Mouse (Mus musculus) monocyte, adult 59 days (primary cell): Measurements from ENCODE around the gene Olfr478. TPM values are rescaled to one million over a fixed set of nuclear protein-coding genes. Genes with fewer than 3 reads are reported as not detected.

ENCODE experiments used
- total RNA-seq, 2 experiments: library from RNA; stranded (reverse); gene quantifications; one replicate each; pipeline ENCODE4 v1.2.4; 2023

Olfr478 gene
- not detected for total RNA-seq

GRCm38 (mm10) chr7:108033889-108034288 lies at the start of gene Olfr478:
Olfr478 (minus strand) TSS chr7:108033989.

GRCm38 (mm10) chr7:108079555-108079954 lies 45.8 kb upstream of the Olfr478 start, which contains the start of gene Olfr481:
Olfr481 (plus strand) TSS chr7:108079855.

GRCm38 (mm10) chr7:108067246-108067645 lies 33.5 kb upstream of the Olfr478 start, which contains the start of gene Olfr480:
Olfr480 (minus strand) TSS chr7:108067346.

GRCm38 (mm10) chr7:108050393-108050792 lies 16.6 kb upstream of the Olfr478 start, which contains the start of gene Olfr479:
Olfr479 (plus strand) TSS chr7:108050693.

GRCm38 (mm10) chr7:107986393-107986792 lies 47.4 kb downstream of the Olfr478 start, which contains the start of gene Olfr477:
Olfr477 (plus strand) TSS chr7:107986693.

Other genes starting within 250 kb of the Olfr478 start
- not detected for gene Ovch2, start 232.8 kb downstream of the Olfr478 start, total RNA-seq
- not detected for gene Olfr467, start 221.7 kb downstream of the Olfr478 start, total RNA-seq
- gene Olfr469, start 208.4 kb downstream of the Olfr478 start, total RNA-seq, result not detected
- gene Olfr470, start 186.5 kb downstream of the Olfr478 start, total RNA-seq, result not detected
- under 1 TPM in 1 of 2 experiments, not detected in 1; 0.08 TPM for gene Olfr472, start 136.1 kb downstream of the Olfr478 start, total RNA-seq
- gene Olfr473, start 103.5 kb downstream of the Olfr478 start, total RNA-seq, result not detected
- not detected for gene Olfr474, start 79.3 kb downstream of the Olfr478 start, total RNA-seq
- gene Olfr476, start 69.2 kb downstream of the Olfr478 start, total RNA-seq, result not detected
- not detected for gene Olfr477, start 47.3 kb downstream of the Olfr478 start, total RNA-seq
- not detected for gene Olfr479, start 16.7 kb upstream of the Olfr478 start, total RNA-seq
- not detected for gene Olfr480, start 33.4 kb upstream of the Olfr478 start, total RNA-seq
- gene Olfr481, start 45.9 kb upstream of the Olfr478 start, total RNA-seq, result not detected
- gene Olfr482, start 63.6 kb upstream of the Olfr478 start, total RNA-seq, result 1 to 10 TPM; 1.5 to 1.8 TPM
- gene Olfr483, start 66.9 kb upstream of the Olfr478 start, total RNA-seq, result not detected
- not detected for gene Olfr484, start 93.5 kb upstream of the Olfr478 start, total RNA-seq
- not detected for gene Olfr485, start 125.9 kb upstream of the Olfr478 start, total RNA-seq
- not detected for gene Olfr486, start 138.8 kb upstream of the Olfr478 start, total RNA-seq
- gene Olfr487, start 180.6 kb upstream of the Olfr478 start, total RNA-seq, result not detected
- not detected for gene Olfr488, start 224.4 kb upstream of the Olfr478 start, total RNA-seq